Mouse (Mus musculus) left cerebral cortex, adult 11 months (tissue): ENCODE measurements around the gene Slco4a1.

ENCODE experiments used
- DNase-seq: peaks from one replicate; pipeline ENCODE4 v3.0.0; 2022; ENCODE audit warnings: low spot score

Gene Slco4a1

GRCm38 (mm10) chr2:180501217-180501967 lies 45.3 kb downstream of the Slco4a1 start:
- no peak for DNase-seq

GRCm38 (mm10) chr2:180506281-180506680 lies 50.2 kb downstream of the Slco4a1 start:
- DNase-seq = no peak

GRCm38 (mm10) chr2:180508455-180509115 lies 52.5 kb downstream of the Slco4a1 start:
- DNase-seq = no peak

- DNase-seq = no peak
Observed at GRCm38 (mm10) chr2:180510867-180511266, 54.8 kb downstream of the Slco4a1 start.

- no peak for DNase-seq
Observed at GRCm38 (mm10) chr2:180511875-180512661, 56.0 kb downstream of the Slco4a1 start.

GRCm38 (mm10) chr2:180513019-180513418 lies 57.0 kb downstream of the Slco4a1 start:
- no peak for DNase-seq

- no peak for DNase-seq
Observed at GRCm38 (mm10) chr2:180513835-180514234, 57.8 kb downstream of the Slco4a1 start.

GRCm38 (mm10) chr2:180521437-180522221 lies 65.6 kb downstream of the Slco4a1 start:
- DNase-seq = no peak

- no peak for DNase-seq
Observed at GRCm38 (mm10) chr2:180522825-180523224, 66.8 kb downstream of the Slco4a1 start.
